Mouse (Mus musculus) lung, postnatal 10 days (tissue): ENCODE measurements at regions not wholly inside any gene's neighbourhood (a gene's known extent, or its start where the extent isn't known, plus 50 kb on each side); places are given as distances from the start of the nearest gene placed in this dataset.

ENCODE experiments used
- DNase-seq: peaks from one replicate; pipeline ENCODE4 v3.0.0; 2021

DNA sequence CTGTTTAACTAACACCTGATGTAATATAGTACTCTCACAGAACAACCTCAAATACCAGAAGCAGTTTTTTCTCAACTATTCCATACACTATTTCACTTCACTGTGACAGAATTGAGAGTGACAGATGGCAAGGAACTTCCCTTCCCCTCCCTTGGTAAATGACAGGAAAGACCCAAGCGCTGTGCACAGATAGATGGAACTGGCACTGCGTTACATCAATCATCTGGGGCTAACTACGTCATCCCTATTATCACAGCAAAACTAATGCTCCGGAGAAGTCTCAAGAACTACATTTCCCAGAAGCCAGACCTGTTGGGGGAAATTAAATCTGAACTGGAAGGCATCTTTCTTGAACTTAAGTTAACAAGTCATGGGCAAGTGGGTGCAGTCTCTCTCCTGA is 493.6 kb upstream of the Gm5415 start:
- DNase-seq: no peak

DNA sequence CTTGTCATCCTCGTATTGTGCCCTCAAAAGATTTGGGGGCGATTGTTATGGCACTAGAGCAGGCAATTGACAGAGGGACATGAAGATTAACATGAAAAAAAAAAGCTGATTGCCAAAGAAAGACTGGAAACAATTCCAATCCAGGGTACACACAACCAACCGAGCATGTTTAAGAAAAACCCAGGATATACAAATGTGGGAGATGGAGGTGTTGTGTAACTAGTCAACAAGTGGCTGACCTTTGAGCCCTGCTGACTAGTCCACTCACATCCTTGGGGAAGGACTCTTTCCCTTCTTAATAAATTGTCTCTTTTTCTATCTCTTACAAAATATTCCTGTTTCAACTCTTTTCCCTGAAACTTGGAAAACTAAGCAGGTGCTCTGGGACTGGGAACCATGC is 484.9 kb upstream of the Gm5415 start:
- DNase-seq: no peak

GRCm38 (mm10) chr1:33026683-33027415 is 479.8 kb upstream of the Gm5415 start:
- no peak for DNase-seq

DNA sequence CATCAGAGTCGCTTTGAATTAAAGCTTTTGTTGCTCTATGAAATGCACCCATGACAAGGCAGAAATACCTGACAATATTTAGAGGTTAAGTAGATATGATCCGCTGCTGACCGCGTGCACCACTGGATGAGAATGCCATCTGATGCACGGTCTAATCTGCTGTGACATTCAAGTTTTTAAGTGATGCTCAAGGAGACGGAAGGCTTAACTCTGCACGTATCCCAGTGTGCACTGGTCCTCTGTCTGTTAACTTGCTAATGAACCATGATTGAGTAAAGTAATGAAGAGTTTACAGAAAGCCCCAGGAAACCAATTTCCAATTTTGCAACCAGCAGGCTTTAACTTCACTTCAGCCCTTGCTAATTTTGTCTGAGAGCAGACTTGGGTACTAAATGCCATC is 478.3 kb upstream of the Gm5415 start:
- DNase-seq: no peak

GRCm38 (mm10) chr1:33022852-33023251 is 475.8 kb upstream of the Gm5415 start:
- DNase-seq: no peak

GRCm38 (mm10) chr1:33003992-33004391 is 456.9 kb upstream of the Gm5415 start:
- DNase-seq: no peak

GRCm38 (mm10) chr1:32964957-32965356 is 417.9 kb upstream of the Gm5415 start:
- no peak for DNase-seq

GRCm38 (mm10) chr1:32959316-32959715 is 412.2 kb upstream of the Gm5415 start:
- no peak for DNase-seq

DNA sequence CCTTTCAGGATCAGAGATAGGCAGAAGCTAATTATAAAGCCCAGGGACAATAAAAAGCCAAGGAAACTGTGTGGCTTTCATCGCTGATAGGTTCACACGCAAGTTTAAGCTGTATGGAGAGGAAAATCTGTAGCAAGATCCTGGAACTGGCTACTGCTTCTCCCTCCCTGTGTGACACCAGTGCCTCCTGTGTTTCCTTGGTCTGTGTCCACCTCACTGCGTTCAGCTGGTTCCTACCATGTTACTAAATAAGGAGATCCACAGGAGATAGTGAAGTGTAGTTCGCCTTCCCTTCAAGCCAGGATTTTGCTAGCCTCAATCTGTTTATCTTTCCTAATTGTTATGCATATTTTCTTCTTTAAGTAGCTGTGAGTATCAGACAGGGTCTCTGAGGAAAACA is 399.2 kb upstream of the Gm5415 start:
- DNase-seq: no peak

DNA sequence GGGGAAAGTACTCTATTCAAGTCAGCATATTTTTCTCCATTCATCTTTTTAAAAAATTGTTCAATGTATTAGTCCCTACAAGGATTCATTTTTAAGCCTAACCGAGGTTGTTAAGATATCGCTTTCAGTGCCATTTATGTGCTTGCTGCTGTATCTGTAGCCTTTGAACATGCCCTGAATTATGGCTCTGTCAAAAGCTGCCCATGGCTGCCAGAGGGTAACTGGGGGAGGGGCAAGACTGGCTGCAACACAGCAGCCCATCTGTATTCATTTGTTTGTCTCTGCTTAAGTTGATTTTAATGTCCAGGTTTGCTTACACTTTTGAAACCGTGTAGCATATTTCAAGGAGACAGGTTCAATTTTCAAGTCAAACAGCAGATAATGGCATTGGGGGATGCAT is 383.3 kb upstream of the Gm5415 start:
- no peak for DNase-seq

- DNase-seq: no peak
Observed at GRCm38 (mm10) chr1:32902437-32902836, 355.3 kb upstream of the Gm5415 start.

GRCm38 (mm10) chr1:32887728-32888127 is 340.6 kb upstream of the Gm5415 start:
- no peak for DNase-seq

DNA sequence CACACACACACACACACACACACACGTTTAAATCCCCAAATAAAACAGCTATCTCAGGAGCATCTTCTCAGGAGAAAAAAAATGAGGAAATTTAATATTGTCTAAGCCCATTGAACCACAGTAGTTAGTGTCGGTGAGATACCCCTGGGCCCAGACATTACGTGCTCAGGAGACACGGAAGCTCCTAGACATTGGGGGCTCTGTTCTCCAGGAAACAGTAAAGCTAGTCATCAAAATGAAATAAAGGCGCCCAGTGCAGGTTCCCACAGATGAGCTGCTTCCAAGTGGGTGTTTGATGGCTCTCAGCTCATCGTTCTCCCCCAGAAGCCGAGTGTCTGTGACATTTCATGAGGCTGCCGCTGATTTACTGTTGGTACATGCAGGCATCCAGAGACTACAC is 325.8 kb upstream of the Gm5415 start:
- DNase-seq: no peak

GRCm38 (mm10) chr1:32866111-32866510 is 319.0 kb upstream of the Gm5415 start:
- DNase-seq: no peak

DNA sequence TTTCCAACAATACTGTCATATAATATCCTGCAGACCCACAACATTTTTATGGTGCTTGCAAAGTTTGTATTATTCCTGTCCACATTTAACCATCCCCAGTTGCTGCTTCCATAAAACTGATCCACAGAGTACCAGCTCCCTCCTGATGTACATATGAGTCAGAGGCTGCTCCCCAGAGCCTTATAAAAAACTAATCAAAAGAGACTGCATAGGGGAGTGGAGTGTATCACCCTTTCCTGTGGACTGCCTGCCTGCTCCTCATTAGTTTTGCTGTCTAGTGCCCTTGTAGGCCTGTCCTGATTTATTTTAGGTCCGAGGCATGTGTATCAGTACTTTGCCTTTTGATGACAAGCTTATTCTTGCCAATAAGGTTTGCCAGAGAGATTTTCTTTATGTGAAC is 310.9 kb upstream of the Gm5415 start:
- DNase-seq: no peak
